Mouse (Mus musculus) ES-E14 (cell line): ENCODE results near the gene Kalrn. TPM values are rescaled to one million over a fixed set of nuclear protein-coding genes. Genes with fewer than 3 reads are reported as not detected.
"Not testable (repeated sequence)": the region's sequence is repeated elsewhere in the genome, so short reads cannot be mapped to it uniquely, and the experiment has no call there.

Experiments used
- DNase-seq: peaks from one replicate; pipeline ENCODE4 v3.0.0-alpha.2; 2013; ENCODE audit warnings: low read depth, low spot score
- H3K27ac ChIP-seq: 2 replicates; pipeline ENCODE4 v1.5.1; 2012; ENCODE audit warnings: low read depth, mild to moderate bottlenecking, low read length, moderate library complexity, mixed read lengths; ENCODE audit not compliant: poor library complexity, insufficient read depth, severe bottlenecking
- H3K36me3 ChIP-seq: 2 replicates; pipeline ENCODE4 v1.6.1; 2012; ENCODE audit warnings: mild to moderate bottlenecking, low read length, moderate library complexity, mixed read lengths; ENCODE audit not compliant: control insufficient read depth, poor library complexity, insufficient read depth, severe bottlenecking
- H3K4me1 ChIP-seq, 2 experiments: fragments of 150-350 bp in 1 of 2; sonication (generic) in 1 of 2; 2 replicates each; pipeline ENCODE4 v1.6.1; 2012; ENCODE audit warnings: low read length in 2 of 2, mild to moderate bottlenecking in 1 of 2, mixed read lengths in 1 of 2; ENCODE audit not compliant: control insufficient read depth in 2 of 2, insufficient read depth in 2 of 2, poor library complexity in 1 of 2
- H3K4me3 ChIP-seq, 2 experiments: fragments of 150-350 bp in 1 of 2; sonication (generic) in 1 of 2; 2 replicates each; pipeline ENCODE4 v1.5.1; 2012; ENCODE audit warnings: low read length in 2 of 2, low read depth in 1 of 2, mild to moderate bottlenecking in 1 of 2, mixed read lengths in 1 of 2; ENCODE audit not compliant: insufficient read depth in 1 of 2, poor library complexity in 1 of 2, severe bottlenecking in 1 of 2
- H3K9ac ChIP-seq: 2 replicates; pipeline ENCODE4 v1.6.1; 2012; ENCODE audit warnings: low read depth, mild to moderate bottlenecking, low read length, mixed read lengths; ENCODE audit not compliant: poor library complexity, insufficient read depth, severe bottlenecking
- H3K9me3 ChIP-seq: fragments of 150-350 bp; sonication (generic); 2 replicates; pipeline ENCODE4 v1.6.1; 2012; ENCODE audit warnings: low read depth, mild to moderate bottlenecking, low read length; ENCODE audit not compliant: control insufficient read depth, insufficient read depth
- CHD2 ChIP-seq: IDR thresholded peaks from 2 replicates; pipeline ENCODE4 v1.6.1; 2014; ENCODE audit warnings: mild to moderate bottlenecking, low read depth, low read length, inconsistent platforms
- HCFC1 ChIP-seq: IDR thresholded peaks from 2 replicates; pipeline ENCODE4 v1.6.1; 2012; ENCODE audit warnings: low read length, inconsistent platforms, borderline replicate concordance; ENCODE audit not compliant: insufficient read depth
- MAFK ChIP-seq: IDR thresholded peaks from 2 replicates; pipeline ENCODE4 v1.6.1; 2014; ENCODE audit warnings: mild to moderate bottlenecking, low read depth, low read length, inconsistent platforms; ENCODE audit not compliant: insufficient read depth
- ZC3H11A ChIP-seq: IDR thresholded peaks from 2 replicates; pipeline ENCODE4 v1.6.1; 2012; ENCODE audit warnings: low read depth, mild to moderate bottlenecking, inconsistent platforms, low read length, borderline replicate concordance
- ZNF384 ChIP-seq: IDR thresholded peaks from 2 replicates; pipeline ENCODE4 v1.6.1; 2012; ENCODE audit warnings: low read depth, low read length, inconsistent platforms
- in situ Hi-C, 2 experiments: fragments of 600-800 bp; cut with MboI; formaldehyde crosslinking; loops; one replicate each; pipeline ENCODE4 v1.15.1; 2025; ENCODE audit warnings: low sequenced_read_pairs in 2 of 2, inconsistent platforms in 1 of 2; ENCODE audit not compliant: unreplicated experiment in 2 of 2
- total RNA-seq: library from RNA; depleted of rRNA; stranded (reverse); fragments of 300-350 nt; gene quantifications from 2 replicates; pipeline ENCODE4 v1.2.3, GENCODE M21; 2012

The Kalrn gene
- total RNA-seq, 1 experiment: 15.7 TPM

- H3K36me3 ChIP-seq: no peaks in the 10 kb centered on the region
- no peak overlapping the region for H3K9ac ChIP-seq
- H3K4me1 ChIP-seq: no peaks in the 10 kb centered on the region
- no peak for TF ChIP-seq HCFC1
- no peak for TF ChIP-seq MAFK
- TF ChIP-seq ZNF384: no peak
- no peak for TF ChIP-seq ZC3H11A
- no peak for TF ChIP-seq CHD2
- H3K9me3 ChIP-seq: no peaks in the 10 kb centered on the region
- H3K4me3 ChIP-seq: no peak overlapping the region
- H3K27ac ChIP-seq: no peak overlapping the region
- DNase-seq: no peak
- in situ Hi-C loops: no loop called here
Measured at GRCm38 (mm10) chr16:34305586-34305985, 267.7 kb downstream of the Kalrn start.

DNA sequence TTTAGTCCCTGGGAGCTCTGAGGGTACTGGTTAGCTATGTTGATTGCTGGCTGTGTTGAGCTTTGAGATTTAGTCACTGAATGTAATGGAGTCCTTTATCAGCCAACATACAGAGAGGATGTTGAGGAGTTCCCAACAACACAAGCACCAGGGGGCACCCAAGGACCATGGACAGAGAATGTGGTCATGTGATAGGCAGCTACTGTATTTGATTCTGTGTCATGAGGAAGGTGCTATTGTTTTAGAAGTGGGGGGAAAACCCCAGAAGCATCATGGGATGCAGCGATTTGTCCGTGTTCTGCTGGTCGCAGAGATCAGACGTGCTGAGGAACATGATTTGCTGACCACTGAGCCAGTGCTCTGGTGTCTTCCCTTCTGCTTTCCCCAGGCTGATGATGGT lies 269.5 kb downstream of the Kalrn start:
- H3K4me3 ChIP-seq, H3K27ac ChIP-seq, DNase-seq, H3K9me3 ChIP-seq, H3K36me3 ChIP-seq, H3K9ac ChIP-seq, in situ Hi-C loops, H3K4me1 ChIP-seq: not testable (repeated sequence)

GRCm38 (mm10) chr16:34302503-34302902 lies 270.8 kb downstream of the Kalrn start:
- H3K9me3 ChIP-seq: no peaks in the 10 kb centered on the region
- no peak overlapping the region for H3K27ac ChIP-seq
- no peak for DNase-seq
- H3K36me3 ChIP-seq: no peaks in the 10 kb centered on the region
- TF ChIP-seq HCFC1: no peak
- TF ChIP-seq ZC3H11A: no peak
- TF ChIP-seq MAFK: no peak
- TF ChIP-seq CHD2: no peak
- H3K4me3 ChIP-seq: no peak overlapping the region
- no peak overlapping the region for H3K9ac ChIP-seq
- H3K4me1 ChIP-seq: no peaks in the 10 kb centered on the region
- in situ Hi-C loops: no loop called here

- Histone ChIP-seq H3K4me1 (no peaks in the 10 kb centered on the region), H3K4me3 (no peak overlapping the region), H3K9ac (no peak overlapping the region), H3K9me3 (no peaks in the 10 kb centered on the region), H3K27ac (no peak overlapping the region), H3K36me3 (no peaks in the 10 kb centered on the region)
- in situ Hi-C loops: no loop called here
- TF ChIP-seq ZC3H11A (no peak), HCFC1 (no peak), MAFK (no peak), CHD2 (no peak), ZNF384 (no peak)
- DNase-seq: no peak
Measured at GRCm38 (mm10) chr16:34302063-34302462, 271.3 kb downstream of the Kalrn start.

DNA sequence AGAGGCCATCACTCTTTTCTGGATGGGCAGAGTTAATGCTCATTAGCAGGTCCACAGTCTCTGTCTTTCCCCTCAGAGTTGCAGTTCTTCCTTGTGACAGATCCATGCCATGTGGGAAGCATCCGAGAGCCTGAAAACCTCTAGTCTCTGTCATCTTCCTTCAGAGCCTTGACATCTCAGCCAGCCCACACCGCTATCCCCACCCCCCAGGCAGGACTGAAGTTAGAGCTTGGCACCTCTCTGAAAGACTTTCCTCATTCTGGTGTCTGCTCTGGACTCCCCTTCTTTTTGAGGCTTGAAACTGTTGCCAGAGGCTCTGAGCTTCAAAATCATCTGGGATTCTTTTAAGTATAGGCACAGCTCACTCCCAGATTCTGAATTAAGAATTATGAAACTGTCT lies 274.1 kb downstream of the Kalrn start:
- no peak for DNase-seq
- H3K27ac ChIP-seq: no peak overlapping the region
- no peaks in the 10 kb centered on the region for H3K4me1 ChIP-seq
- H3K9me3 ChIP-seq: no peaks in the 10 kb centered on the region
- in situ Hi-C loops: no loop called here
- no peaks in the 10 kb centered on the region for H3K36me3 ChIP-seq
- no peak overlapping the region for H3K4me3 ChIP-seq
- H3K9ac ChIP-seq: no peak overlapping the region
- no peak for TF ChIP-seq CHD2
- TF ChIP-seq MAFK: no peak
- no peak for TF ChIP-seq ZC3H11A
- TF ChIP-seq HCFC1: no peak
- TF ChIP-seq ZNF384: no peak
